Mouse (Mus musculus): ENCODE results near the gene Tcl1b2.
"Not testable (repeated sequence)": the region's sequence is repeated elsewhere in the genome, so short reads cannot be mapped to it uniquely, and the experiment has no call there.

The Tcl1b2 gene

DNA sequence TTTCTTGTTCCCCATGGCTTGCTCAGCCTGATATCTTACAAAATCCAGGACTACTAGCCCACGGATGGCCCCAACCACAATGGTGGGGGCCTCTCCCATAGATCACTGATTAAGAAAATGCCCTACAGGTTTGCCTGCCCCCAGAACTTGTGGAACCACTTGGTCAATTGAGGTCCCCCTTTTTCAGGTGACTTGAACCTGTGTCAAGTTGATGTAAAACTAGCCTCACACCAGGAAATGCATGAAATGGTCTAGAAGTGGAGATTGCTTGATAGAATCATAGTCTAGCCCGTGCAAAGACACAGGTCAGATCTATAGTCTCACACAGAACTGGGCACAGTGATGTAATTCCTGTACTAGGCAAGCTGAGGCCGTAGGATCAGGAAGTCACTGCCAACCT is at the start of gene Tcl1b2:
Tcl1b2 (plus strand) TSS at position 301 of the 400 bp plus-strand sequence.
- no peak for DNase-seq (ENCODE audit: low read depth, low spot score)

DNA sequence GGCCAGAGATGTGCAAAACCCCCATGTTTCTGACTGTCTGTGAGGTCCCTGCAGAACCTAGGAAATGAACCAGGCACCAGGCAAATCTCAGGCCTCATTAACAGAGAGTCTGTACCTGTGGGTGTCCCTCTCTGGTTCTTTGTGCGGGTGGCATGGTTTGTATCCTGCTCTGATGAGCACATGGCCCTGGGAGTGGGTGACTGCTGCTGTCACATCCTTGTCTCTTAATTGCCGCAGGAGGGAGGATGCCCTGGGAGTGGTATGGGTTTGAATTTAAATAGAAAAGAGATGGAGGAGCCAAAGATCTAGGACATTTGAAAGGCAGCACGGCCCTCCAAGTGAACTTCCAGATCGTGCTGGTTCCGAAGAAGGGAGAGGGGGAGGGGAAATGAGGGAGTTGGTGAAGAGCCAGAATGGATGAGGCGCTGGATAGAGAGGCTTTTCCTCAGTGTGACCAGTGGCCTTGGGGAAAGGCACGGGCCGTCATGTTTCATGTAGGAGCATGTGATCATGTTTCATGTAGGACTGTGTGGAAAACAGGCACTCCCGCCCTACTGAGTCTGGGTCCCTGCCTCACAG is 46.3 kb upstream of the Tcl1b2 start:
- no peak for DNase-seq (ENCODE audit: low read depth, low spot score)

DNA sequence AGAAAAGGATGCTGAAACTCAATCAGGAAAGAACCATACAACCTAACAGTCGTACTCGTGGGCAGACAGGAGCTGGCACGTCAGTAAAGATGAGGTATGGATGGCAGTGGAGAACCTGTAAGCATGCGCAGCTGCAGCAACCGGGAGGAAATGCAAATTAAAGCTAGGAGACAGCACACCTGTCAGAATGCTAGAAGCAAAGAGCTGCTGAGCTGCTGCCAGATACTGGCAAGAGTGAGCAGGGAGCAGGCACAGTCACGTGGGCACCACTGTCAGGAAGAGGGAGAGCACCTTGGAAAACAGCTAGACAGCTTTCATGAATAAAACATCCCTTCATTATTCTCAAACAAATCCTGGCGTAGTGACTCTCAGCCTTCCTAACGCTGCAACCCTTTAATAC is 42.9 kb upstream of the Tcl1b2 start:
- DNase-seq (ENCODE audit: low read depth, low spot score) = no peak

DNA sequence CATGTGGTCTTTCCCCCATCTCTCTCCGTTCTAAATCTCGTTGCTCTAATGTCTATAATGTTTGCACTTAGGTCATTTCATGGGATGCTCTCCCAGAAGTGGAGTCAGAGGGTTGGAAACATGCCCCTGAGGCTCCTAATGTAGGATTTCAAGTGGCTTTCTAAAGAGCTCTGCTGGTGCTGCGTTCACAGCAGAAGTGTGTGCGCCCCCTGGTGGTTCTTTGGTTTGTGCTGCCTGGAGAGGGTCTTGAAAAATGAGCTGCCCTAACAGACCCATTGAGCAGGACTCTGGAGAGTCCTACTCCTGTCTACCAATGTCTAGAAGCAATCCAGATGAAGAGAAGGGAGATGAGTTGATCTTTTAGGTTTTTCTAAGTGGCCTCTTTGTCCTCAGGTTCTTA is 41.8 kb upstream of the Tcl1b2 start:
- peak; percentile 58 for DNase-seq (ENCODE audit: low read depth, low spot score)

DNA sequence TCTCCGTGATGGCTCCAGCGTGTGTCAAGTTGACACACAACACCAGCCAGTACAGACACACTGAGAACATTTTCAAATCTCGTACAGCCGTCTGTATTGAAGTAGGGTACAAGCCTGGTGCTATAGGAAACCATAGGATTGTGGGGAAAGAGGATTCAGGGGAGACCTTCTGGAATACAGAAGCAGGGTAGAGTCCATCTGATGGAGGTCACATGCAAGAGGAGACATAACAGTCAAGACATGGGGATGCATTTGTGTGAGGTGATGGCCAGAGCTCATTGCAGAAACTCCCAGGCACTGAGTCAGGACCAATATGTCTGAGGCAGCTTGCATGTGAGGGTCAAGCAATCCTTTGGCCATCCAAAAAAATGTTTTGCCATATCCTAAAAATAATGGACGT is 40.5 kb upstream of the Tcl1b2 start:
- DNase-seq (ENCODE audit: low read depth, low spot score) = no peak

DNA sequence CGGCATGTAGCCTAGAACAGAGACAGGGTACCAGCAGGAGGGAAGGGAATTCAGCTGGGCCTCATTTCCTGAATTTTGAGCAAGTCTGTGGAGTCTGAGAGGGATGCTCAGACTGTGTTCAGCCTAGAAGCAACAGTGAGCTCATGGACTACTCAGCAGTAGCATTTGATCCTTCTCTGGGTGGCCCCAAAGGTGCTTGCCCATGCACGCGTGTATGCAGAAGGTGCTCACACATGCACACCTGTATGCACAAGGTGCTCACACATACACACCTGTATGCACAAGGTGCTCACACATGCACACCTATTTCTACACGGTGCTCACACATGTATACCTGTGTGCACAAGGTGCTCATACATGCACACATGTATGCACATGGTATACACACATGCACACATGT is 37.0 kb upstream of the Tcl1b2 start:
- no peak for DNase-seq (ENCODE audit: low read depth, low spot score)

DNA sequence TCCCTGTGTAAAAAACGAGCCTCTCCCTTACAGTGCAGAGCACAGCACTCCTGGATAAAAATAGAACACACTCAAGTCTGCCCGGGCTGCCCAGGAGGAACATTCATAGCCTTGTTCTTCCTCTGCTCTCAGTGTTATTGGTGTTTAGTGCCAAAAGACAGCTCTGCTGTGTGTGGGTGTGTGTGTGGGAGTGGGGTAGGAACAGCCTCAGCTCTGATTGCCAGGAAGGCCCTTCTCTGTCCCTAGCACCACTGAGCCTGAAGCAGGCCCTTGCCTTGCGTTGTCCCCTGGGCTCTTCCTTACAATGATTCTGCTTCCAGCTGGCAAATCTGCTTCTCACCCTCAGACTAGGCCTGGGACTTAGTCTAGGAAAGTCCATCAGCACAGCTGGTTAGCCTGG is 36.4 kb upstream of the Tcl1b2 start:
- DNase-seq (ENCODE audit: low read depth, low spot score) = no peak

DNA sequence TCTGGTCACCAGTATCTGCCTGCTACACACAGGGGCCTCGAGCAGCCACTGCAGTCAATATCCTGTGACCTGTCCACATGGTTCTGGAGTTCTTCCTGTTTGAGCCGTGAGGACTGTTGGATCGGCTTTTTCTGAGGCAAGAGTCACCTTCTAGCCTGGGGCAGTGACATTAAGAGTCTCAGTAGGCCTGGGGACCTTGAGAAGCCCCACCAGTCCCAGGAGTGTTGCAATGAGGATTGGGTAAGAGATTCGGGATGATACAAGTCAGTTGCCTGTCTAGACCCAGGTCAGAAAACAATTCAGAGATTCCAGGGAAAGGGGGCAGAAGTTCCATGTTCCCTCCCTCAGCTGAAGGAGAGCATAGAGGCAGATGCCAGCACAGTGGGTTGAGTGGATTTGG is 36.0 kb upstream of the Tcl1b2 start:
- no peak for DNase-seq (ENCODE audit: low read depth, low spot score)

DNA sequence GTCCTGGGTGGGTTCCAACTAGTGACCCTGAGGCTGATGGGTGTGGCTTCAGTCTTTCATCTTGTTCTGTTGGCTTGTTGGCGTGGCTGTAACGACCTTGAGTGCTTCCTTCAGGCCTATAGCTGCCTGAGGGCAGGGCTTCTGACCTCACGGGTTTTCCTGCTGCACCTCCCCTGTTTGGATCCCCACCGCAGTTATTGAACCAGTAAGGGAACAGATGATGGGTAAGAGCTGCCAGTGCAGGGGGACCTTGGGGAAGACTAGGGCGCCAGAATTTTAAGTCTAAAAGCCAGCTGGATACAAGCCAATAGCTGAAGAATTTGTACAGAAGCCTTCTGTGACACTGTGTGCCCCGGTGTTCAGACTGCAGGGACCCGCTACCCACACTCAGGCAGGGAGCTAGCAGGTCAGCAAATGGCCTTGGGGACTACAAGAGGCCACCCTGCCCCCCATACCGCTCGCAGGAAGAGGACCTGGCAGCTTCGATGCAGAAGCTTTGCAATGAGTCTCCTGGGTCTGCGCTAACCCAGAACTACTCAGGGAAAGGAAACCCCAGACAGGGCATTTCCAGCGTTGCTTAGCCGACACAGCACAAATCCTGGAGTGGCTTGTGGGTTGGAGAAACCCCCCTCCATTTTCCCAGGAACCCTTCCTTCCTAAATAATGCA is 33.4 kb upstream of the Tcl1b2 start:
- no peak for DNase-seq (ENCODE audit: low read depth, low spot score)

DNA sequence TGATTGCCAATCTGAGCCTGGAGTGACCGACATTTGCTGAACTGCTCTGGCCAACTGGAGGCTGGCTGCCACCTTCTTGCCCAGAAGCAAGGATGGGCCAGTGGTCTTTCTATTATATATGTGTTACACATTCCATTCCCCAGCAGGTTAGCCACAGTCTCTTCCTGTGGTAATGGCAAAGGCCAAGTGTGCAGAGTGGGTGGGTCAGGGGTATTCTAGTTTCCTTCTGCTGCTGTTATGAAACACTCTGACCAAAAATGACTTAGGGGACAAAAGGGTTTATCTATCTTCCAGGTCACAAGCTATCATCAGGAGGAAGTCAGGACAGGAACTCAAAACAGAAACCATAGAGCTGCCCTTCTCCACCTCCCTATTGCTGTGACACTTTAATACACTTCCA is 29.2 kb upstream of the Tcl1b2 start:
- DNase-seq (ENCODE audit: low read depth, low spot score) = no peak

DNA sequence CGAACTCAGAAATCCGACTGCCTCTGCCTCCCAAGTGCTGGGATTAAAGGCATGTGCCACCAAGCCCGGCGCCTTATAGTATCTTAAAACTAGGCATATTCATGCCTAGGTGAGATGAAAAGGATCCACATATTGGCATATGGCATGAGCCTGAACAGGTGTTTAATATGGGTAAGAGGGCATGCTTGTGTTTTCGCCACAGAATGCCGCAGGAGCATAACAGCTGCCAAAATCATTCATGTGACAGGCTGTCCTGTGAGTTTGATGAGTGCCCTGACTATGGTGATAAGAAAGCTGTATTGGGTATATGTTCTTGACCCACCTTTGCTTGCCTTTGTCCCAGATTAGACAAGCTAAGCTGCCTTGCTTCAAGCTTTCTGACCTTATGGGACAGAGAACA is 20.5 kb upstream of the Tcl1b2 start:
- DNase-seq (ENCODE audit: low read depth, low spot score) = no peak

DNA sequence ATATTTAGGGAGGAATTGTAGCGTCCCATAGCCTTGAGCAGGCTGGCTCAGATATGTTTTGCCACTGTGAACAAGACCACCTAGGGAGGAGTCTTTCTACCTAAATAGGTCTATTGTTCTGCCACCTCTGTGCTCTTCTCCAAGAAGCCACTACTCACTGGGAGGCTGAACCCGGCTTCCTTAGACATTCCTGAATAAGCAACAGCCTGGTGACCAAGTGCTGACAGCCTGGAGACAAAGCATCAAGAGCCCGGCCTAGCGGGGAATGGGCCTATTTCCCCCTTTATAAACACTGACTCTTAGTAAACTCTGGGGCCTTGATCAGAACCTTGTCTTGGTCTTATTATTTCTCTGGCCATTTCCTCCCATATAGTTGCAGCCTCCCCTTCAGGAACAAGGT is 19.3 kb upstream of the Tcl1b2 start:
- DNase-seq (ENCODE audit: low read depth, low spot score) = no peak

DNA sequence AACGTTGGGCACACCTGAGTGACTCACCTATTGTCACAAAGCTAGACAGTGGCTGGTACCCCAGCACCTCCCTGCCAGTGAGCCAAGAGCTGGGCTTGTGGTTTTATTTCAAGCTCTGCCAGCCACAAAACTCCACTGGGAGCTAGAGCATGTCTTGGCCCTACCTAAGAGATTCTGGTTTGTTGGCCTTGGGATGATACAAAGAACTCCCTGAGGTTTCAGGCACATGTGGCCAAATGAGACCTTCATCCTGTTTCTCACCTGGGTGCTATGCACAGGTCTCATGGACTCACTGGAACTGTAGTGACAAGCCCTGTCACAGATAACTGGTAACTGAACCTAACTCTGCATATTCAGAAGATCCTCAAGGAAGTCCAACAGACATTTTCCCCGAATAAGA is 18.2 kb upstream of the Tcl1b2 start:
- no peak for DNase-seq (ENCODE audit: low read depth, low spot score)

DNA sequence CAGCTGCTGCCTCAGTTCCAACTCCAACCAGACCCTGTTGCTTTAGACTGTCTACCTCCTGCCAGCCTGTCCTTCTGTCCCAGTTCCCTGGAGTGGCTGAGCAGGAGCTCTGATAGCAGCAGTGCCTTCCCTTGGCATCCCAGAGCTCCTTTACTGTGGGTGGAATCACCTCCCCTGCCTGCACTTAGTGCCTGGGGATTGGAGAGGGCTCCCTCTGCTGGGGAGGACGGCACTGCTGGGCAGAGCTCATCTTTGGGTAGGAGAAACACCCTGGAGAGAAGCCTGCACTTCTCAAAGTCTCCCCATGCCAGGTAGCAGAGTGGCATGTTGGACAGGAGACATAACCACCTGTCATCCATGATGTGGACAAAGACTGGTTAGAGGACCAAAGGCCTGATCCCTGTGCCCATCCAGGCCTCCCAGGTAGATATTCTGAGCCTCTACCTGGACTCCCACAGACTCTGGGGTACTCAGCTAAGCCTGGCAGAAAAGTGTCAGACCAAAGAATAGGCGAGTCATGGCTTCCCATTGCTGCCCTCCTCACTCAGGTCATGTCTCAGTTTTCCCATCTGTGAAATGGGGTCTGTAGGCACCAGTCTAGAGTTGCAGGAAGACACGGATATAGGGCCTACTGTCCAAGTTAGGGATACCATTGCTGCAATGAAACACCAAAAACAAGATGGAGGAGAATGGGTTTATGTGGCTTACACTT is 16.2 kb upstream of the Tcl1b2 start:
- not testable (repeated sequence) for DNase-seq (ENCODE audit: low read depth, low spot score)

DNA sequence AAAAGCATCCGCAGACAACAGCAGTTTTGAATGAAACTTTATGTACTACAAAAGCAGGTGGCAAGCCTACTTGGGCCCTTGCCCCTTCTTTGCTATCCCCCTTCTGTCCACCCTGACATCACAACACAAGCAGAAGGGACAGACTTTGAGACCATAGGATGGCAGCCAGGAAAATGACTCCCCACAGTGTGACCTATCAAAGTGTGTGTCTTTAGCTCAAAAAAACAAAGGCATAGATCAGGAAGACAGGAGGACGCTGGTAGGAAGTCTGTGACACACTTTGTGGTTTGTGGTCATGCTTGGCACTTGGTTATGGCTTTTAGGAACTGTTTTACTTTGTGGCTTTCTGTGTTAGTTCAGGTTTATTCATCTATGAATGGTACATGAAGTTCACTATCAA is 11.6 kb upstream of the Tcl1b2 start:
- DNase-seq (ENCODE audit: low read depth, low spot score) = peak; percentile 17

DNA sequence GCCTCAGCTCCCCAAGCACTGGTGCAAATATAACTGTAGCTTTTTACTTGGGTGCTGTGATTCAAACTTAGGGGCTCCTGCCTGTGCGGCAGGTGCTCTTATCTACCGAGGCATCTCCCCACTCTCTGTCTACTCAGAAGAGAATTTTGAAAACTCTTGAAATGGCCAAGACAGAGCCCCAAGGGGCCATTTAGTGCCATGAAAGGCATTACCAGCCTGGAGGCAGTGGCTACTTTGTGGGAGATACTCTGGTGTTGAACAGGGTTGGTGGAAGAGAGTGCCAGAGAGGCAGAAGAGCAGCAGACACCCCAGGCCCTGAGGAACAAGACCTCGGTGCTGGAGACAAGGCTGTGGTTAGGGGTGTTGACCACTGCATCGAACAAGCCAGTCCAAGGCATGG is 11.0 kb upstream of the Tcl1b2 start:
- DNase-seq (ENCODE audit: low read depth, low spot score) = not testable (repeated sequence)

DNA sequence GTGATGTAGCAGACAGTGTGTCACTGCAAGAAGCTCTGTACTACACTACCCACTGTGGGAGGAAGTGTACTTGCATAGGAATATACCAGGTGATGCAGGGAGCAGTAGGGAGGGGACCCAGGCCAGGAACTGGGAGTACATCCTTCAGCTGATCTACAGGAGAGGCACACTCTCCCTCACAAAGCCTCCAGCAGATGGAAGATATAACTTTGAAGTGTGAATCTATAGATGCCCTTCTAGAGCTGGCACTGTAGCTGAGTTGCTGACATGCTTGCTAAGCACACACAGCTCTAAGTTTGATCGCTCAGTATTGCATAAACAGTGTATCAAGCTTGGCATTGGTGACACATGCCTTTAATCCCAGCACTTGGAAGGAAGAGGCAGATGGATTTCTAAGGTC is 8.1 kb upstream of the Tcl1b2 start:
- DNase-seq (ENCODE audit: low read depth, low spot score) = not testable (repeated sequence)

DNA sequence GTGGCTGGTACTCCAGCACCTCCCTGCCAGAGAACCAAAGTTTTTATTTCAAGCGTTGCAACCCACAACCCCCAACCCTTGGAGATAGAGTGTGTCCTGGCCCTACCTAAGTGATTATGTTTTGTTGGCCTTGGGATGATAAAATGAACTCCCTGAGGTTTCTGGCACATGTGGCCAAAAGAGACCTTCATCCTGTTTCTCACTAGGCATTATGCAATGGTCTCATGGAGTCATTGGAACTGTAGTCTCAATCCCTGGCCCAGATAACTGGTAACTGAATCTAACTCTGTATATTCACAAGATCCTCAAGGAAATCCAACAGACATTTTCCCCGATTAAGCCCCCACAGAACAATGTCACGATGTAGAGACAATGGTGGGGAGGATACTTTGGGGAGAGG is 2.7 kb upstream of the Tcl1b2 start:
- DNase-seq (ENCODE audit: low read depth, low spot score) = no peak

DNA sequence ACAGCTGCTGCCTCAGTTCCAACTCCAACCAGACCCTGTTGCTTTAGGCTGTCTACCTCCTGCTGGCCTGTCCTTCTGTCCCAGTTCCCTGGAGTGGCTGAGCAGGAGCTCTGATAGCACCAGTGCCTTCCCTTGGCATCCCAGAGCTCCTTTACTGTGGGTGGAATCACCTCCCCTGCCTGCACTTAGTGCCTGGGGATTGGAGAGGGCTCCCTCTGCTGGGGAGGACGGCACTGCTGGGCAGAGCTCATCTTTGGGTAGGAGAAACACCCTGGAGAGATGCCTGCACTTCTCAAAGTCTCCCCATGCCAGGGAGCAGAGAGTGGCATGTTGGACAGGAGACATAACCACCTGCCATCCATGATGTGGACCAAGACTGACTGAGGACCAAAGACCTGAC is 886 bp upstream of the Tcl1b2 start:
- DNase-seq (ENCODE audit: low read depth, low spot score) = not testable (repeated sequence)

DNA sequence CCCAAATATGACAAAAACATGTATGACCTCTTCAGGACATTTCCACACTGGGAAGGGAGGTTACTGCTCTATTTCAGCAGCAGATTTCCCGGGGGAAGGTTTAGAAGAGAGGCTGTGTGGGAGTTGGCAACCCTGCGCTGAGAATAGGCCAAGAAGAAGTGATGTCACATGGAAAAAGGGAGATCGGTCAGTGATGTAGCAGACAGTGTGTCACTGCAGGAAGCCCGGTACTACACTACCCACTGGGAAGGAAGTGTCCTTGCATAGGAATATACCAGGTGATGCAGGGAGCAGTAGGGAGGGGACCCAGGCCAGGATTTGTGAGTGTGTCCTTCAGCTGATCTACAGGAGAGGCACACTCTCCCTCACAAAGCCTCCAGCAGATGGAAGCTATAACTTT is 9.5 kb downstream of the Tcl1b2 start:
- DNase-seq (ENCODE audit: low read depth, low spot score) = not testable (repeated sequence)

DNA sequence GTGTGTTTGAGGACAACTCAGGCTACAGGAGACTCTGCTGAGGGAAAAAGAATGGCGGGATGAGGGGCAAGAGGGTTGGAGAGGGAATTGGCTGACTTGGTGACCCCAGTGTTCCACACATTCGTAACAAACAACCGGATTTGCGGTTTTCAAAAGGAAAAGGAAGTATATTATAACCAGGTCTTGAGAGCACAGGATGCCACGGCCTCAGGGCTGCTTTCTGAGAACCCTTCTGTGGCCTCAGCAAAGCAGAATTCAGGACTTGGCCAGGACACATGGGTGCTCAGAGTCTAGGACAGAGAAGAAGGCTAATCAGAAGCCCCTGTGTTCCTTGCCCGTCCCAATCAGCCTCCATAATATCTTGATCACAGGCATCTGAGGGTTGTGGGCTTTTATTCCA is 13.0 kb downstream of the Tcl1b2 start:
- DNase-seq (ENCODE audit: low read depth, low spot score) = no peak

DNA sequence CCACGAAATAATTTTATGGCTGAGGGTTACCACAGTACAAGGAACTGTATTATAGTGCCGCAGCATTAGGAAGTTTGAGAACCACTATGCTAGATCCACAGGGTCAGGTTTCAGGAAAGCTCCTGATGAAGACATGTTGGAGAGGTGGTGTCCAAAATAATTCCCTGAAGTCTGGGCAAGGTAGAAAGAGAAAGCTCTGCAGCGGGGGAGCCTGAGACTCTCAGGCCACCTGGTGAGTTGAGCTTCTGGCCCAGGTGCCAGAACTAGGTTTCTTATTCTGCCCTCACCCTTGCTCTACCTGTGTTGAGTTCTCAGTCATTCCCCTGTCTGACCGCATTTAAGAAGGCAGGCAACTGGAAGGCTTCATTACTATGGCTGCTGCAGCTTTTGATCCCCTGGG is 13.6 kb downstream of the Tcl1b2 start, which contains the start of gene Tcl1b1:
Tcl1b1 (plus strand) TSS at position 301 of the 400 bp plus-strand sequence.
- DNase-seq (ENCODE audit: low read depth, low spot score) = no peak

DNA sequence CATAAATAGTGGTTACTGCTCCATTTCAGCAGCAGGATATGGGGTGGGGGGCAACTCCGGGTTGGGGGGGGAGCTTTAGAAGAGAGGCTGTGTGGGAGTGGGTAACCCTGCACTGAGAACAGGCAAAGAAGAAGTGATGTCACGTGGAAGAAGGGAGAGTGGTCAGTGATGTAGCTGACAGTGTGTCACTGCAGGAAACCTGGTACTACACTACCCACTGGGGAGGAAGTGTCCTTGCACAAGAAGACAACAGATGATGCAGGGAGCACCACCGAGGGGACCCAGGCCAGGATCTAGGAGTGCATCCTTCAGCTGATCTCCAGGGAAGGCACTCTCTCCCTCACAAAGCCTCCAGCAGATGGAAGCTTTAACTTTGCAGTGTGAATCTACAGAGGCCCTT is 20.9 kb downstream of the Tcl1b2 start:
- DNase-seq (ENCODE audit: low read depth, low spot score) = no peak

Data from CD4-positive helper T cell, adult 2 months (primary cell).